Mouse (Mus musculus) 416B (cell line): ENCODE results near the gene Tprkb.
"Not testable (repeated sequence)": the region's sequence is repeated elsewhere in the genome, so short reads cannot be mapped to it uniquely, and the experiment has no call there.

Experiments
- DNase-seq: peaks from one replicate; pipeline ENCODE4 v3.0.0; 2011; ENCODE audit warnings: low read depth

Gene Tprkb

DNA sequence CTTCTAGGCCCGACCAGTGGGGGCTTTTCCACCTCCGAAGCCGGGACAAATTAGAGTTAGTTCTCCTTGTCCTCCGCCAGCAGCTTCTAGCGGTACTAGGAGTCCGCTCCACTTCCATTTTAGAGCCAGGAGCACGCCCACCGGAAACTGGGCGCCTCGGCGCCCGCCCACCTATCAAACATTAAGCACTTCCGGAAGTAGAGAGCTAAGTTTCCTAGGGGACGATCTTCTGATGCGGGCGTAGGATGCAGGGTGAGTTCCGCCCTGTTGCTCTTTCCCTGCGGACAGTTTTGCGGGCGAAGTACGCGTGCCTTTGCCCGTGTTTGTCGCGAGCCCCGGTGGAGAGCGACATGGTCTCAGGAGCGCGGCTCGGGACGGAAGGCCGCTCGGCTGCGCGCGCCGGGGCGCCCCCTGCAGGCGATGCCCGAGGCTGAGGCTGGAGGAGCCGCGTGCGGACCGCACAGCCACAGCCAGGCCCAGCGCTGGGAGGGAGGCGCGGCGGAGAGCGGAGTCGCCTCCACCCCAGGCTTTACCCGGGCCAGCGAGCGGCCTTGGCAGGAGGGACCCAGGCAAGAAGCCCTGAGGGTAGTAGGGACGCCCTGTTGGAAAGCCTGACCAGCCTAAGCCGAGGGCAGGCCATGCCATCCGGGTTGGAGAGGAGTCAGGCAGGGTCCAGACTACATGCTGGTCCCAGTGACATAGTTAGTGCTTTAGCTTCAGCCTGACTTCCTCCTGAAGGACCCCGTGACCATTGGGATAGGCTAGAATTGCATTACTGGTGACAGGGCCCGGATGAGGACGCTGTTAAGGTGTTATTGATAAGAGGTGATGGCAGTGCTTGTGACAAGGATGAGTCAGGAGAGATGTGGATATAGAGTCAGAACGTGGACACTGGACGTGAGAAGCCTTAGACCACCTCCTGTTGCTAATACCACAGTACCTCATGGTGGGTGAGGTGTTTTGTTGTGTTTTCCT, 4.2 kb downstream of the Tprkb start, which contains the start of gene Nat8f1:
Gene Nat8f1, minus strand, starts transcription at position 149 of the 975 bp plus-strand sequence.
- peak; percentile 93 for DNase-seq

DNA sequence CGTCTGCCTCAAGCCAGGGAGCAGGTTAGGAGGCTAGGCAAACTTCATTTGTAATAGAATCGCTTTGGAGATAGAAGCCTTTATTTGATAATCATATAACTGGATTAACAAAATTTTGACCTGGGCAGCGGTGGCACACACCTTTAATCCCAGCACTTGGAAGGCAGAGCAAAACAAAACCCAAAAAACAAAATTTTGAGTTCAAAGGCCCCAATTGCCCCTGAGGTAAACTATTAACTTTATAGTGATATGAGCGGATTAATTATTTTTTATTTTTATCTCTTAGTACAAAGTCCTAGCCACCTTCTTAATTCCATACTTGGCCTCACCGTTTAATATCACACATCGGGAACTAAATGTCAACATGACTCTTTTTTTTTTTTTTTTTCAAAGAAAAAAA, 4.9 kb downstream of the Tprkb start:
- no peak for DNase-seq

DNA sequence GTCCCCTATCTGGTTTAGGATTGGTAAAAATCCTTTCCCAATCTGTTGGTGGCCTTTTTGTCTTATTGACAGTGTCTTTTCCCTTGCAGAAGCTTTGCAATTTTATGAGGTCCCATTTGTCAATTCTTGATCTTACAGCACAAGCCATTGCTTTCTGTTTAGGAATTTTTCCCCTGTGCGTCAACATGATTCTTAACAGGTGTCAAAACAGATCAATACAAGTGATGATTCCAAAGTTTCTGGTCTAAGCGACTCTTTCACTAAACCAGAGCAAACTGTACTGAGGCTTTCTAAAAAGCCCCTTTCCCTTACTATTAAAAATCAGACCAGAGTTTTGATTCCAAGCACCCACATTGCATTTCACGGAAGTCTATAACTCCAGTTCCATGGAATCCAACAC, 6.7 kb downstream of the Tprkb start:
- DNase-seq = not testable (repeated sequence)

DNA sequence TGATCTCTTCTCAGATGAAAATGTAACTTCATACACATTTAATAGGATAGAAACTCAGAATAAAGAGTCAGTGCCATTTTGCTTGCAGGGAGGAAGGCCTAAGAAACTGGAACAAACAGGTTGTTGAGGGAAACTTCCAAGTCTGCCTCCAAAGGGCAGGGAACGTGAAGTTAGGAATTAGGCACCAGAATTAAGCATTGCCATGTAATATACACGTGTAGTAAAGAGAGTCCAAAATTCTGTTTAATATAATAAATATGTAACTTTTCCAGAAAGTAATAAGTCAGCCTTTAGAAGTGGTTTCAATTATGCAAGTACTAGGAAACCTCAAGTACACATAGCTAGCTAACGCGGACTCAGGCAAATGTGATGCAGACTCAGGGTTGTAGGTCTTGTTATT, 7.7 kb downstream of the Tprkb start:
- no peak for DNase-seq

DNA sequence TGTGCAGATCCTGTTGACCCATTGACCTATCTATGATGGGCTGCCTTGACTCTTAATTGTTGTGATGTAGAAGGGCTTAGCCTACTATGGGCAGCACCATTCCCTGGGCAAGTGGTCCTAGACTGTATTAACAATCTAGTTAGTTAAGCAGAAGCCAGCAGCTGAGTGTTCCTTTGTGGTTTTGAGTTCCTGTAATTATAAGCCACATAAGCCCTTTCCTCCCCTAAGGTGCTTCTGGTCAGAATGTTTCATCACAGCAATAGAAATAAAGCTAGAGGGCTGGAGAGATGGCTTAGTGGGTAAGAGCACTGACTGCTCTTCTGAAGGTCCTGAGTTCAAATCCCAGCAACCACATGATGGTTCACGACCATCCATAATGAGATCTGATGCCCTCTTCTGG, 12.0 kb downstream of the Tprkb start:
- DNase-seq = peak; percentile 85

GRCm38 (mm10) chr6:85926709-85927108, 15.0 kb downstream of the Tprkb start:
- DNase-seq = no peak

- no peak for DNase-seq
These were observed 16.1 kb downstream of the Tprkb start for GRCm38 (mm10) chr6:85927476-85928464.

GRCm38 (mm10) chr6:85929312-85929711, 17.6 kb downstream of the Tprkb start:
- no peak for DNase-seq

GRCm38 (mm10) chr6:85934047-85934446, 22.4 kb downstream of the Tprkb start:
- DNase-seq = peak; percentile 19

GRCm38 (mm10) chr6:85935646-85936045, 24.0 kb downstream of the Tprkb start:
- peak; percentile 70 for DNase-seq

DNA sequence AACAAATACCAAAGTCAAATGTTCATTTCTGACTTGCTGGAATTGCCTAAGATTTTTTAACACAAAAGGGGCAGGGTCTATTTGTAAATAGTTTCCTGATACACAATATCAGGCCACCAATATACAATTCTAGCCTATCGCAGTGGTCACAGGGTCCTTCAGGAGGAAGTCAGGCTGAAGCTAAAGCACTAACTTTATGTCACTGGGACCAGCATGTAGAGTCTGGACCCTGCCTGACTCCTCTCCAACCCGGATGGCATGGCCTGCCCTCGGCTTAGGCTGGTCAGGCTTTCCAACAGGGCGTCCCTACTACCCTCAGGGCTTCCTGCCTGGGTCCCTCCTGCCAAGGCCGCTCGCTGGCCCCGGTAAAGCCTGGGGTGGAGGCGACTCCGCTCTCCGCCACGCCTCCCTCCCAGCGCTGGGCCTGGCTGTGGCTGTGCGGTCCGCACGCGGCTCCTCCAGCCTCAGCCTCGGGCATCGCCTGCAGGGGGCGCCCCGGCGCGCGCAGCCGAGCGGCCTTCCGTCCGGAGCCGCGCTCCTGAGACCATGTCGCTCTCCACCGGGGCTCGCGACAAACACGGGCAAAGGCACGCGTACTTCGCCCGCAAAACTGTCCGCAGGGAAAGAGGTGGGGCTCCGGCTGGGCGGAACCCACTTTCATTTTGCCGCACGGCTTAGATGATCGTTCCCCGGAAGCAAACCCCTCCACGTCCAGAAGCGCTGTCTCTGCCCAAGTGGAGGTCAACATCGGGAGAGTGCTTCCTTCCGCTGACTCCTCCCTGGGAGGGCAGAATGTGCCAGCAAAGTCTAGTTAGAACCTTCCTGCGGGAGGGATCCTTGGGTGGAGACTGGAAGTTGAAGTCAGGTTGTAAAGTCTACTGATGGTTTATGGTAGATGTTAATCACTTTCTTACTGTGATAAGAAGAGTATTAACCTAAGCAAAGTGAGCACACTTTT, 25.1 kb downstream of the Tprkb start:
- DNase-seq = peak; percentile 88

DNA sequence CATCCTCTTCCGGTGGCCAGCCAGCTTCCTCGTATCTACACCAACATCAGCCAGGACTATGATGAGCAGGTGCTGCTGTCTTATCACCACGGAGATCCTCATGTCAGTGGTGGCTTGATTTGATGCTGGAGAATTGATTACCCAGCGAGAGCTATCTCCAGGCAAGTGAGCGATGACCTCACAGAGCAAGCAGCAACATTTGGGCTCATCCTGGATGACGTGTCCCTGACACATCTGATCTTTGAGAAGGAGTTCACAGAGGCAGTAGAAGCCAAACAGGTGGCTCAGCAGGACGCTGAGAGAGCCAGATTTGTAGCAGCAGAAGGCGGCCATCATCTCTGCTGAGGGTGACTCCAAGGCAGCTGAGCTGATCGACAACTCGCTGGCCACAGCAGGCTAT, 27.0 kb downstream of the Tprkb start:
- DNase-seq = no peak

GRCm38 (mm10) chr6:85942469-85942868, 30.8 kb downstream of the Tprkb start:
- no peak for DNase-seq

DNA sequence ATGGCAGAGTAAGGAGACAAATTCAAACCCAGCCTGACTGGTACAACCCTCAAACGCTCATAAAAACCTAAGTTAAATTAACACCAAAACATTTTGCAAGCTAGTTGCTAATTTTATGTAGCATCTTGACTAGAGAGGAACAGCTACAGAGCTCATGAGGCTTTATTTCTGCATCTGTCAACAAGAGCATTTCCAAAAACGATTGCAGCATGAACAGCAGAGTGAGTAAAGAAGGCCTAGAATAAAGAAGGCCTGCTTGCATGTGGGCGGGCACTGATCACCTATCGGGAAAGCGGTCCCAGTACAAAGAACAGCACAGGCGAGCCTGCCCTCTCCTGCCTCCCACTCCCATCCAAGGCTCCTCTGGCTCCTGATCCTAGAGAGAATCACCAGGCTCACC, 36.9 kb downstream of the Tprkb start:
- no peak for DNase-seq

DNA sequence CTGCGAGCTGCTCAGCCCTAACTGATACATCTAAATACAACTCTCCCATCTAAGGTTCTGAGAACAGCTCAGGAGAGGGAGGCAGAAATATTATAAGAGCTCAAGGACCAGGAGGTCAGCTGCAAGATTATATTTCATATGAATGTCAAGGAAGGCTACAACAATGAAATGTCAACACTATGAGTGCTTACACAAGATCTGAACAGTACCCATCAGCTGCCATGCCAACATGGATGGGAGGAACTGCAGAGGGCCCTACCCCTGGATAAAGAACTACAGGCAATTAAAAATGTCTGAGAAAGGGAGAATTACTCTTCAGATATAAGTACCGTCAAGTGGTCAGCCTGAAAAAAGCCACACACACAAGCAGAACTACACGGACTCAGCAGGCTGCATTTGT, 45.9 kb downstream of the Tprkb start:
- no peak for DNase-seq

GRCm38 (mm10) chr6:85961101-85962091, 49.7 kb downstream of the Tprkb start, which contains the start of gene Dusp11:
TSS of gene Dusp11 (minus strand) at chr6:85961667.
- DNase-seq = peak; percentile 94

DNA sequence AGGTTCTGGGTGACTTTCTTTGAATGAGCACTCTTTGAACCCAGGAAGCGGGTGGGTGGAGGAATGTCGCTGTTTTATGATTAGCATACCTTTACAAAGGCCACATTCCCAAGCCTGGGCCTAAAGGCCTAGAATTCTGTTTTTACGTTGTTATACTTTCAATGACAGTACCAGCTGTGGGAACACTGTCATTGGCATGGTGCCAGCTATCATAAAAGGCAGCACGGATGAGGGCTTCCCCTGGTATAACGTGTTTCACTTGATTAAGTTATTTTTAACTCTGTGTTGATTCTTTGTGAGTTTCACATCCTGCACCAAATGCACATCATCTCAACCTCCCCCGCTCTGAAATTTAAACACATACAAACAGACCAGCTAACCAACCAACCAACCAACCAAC, 54.4 kb downstream of the Tprkb start:
- not testable (repeated sequence) for DNase-seq

DNA sequence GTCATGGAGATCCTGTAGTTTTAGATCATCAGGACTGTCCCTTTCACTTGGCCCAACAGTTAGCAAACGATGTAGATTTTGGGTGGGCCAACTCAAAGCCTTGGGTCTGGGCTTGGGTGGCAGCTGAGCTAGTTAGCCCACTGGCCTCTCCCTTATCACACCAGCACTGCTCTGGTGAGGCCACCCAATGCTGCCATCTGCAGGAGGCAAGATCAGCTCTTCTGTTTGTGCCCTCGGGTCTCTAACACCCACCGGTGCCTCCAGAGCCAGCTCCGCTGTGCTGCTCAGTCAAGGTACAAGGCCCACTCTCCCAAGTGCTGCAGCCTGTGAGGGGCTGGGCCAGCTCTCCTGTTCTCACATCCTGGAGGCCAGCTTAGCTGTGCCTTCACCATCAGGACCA, 55.0 kb downstream of the Tprkb start:
- DNase-seq = peak; percentile 40

GRCm38 (mm10) chr6:85969889-85970288, 58.2 kb downstream of the Tprkb start:
- DNase-seq = peak; percentile 45

GRCm38 (mm10) chr6:85972699-85973098, 61.0 kb downstream of the Tprkb start:
- DNase-seq = no peak
